Mouse (Mus musculus): Measurements from ENCODE around the gene Rgs4. TPM values are rescaled to one million over a fixed set of nuclear protein-coding genes. Genes with fewer than 3 reads are reported as not detected.

Rgs4 gene
- polyA plus RNA-seq, 1 experiment from 2014 or later = 7.5 TPM

DNA sequence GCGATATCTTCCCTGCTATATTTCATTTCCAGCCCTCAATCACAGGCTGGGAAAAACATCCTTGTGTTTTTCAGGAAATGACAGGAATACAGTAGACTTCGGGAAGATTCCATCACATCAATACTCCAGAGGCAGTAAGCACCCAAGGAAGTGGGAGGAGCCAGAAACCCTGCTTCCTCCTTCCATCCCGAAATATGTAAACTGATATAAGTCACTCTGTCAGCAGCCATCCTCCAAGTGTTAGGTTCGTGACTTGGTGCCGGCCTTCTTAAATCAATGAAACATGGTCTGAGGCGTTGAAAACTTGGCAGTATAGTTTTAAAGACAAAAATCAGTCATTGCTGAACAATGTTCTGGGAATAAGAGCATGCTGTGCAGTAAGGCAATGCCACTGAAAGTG lies 11.3 kb downstream of the Rgs4 start:
- no peaks in the 10 kb centered on the region for H3K27me3 ChIP-seq (replicated peaks)
- no peaks in the 10 kb centered on the region for H3K9me3 ChIP-seq
- WGBS = 59% methylated on average over 6 of the region's 6 CpGs
- no peak overlapping the region for H3K4me3 ChIP-seq (replicated peaks)
- no peak overlapping the region for H3K9ac ChIP-seq
- no peak overlapping the region for H3K27ac ChIP-seq
- no peak for ATAC-seq (ENCODE audit: insufficient read depth, low FRiP score, low read depth)
- H3K36me3 ChIP-seq = no peaks in the 10 kb centered on the region
- no peaks in the 10 kb centered on the region for H3K4me1 ChIP-seq
- H3K4me2 ChIP-seq = no peak overlapping the region

DNA sequence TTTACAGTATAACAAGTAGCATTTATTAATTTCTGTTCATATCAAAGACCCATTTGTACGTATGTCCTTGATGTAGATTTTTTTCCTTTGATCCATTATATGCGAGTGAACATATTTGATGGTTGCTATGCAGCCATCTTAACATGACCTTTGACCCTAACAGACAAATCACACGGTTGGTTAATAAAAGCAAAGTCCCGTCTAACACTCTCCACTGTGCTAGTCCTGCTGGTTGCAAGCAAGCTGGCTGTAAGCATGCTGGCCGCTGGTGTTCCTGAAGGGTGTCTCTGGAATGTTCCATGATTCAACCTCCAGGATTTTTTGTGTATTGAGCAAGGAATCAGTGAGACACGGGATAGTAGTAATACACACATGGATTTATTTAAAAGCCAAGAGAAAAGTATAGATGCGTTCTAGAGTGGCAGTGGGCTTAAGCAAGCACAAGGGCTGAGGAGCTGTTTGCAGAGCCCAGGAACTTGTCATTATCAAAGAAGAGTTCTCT lies 16.8 kb downstream of the Rgs4 start:
- no peaks in the 10 kb centered on the region for H3K27me3 ChIP-seq (replicated peaks)
- no peak overlapping the region for H3K9ac ChIP-seq
- 67% methylated on average over 7 of the region's 7 CpGs for WGBS
- H3K36me3 ChIP-seq = no peaks in the 10 kb centered on the region
- H3K4me1 ChIP-seq = no peaks in the 10 kb centered on the region
- H3K9me3 ChIP-seq = no peaks in the 10 kb centered on the region
- no peak overlapping the region for H3K4me3 ChIP-seq (replicated peaks)
- ATAC-seq (ENCODE audit: insufficient read depth, low FRiP score, low read depth) = no peak
- H3K27ac ChIP-seq = no peak overlapping the region
- no peak overlapping the region for H3K4me2 ChIP-seq

DNA sequence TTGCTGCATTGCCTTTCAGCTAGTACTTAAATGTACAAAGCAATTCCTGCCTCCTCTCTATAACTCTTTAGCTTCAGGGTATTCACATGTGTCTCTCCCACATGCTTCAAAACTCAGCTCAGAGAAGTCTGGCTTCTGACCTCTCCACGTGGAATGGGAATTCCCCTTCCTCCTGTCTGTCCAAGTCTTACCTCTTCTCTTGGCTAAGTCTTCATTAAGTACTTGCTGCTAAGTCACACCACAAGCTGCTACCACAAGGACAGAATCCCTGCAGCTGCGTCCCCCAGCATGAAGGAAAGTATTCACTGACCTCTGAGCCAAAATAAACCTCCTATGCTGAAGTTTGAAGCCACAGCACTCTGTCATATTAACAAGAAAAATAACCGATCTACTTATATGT lies 21.1 kb downstream of the Rgs4 start:
- Histone ChIP-seq H3K9me3 (no peaks in the 10 kb centered on the region), H3K27me3 (replicated peaks) (no peaks in the 10 kb centered on the region), H3K9ac (no peak overlapping the region), H3K36me3 (no peaks in the 10 kb centered on the region), H3K4me2 (no peak overlapping the region), H3K27ac (no peak overlapping the region), H3K4me3 (replicated peaks) (no peak overlapping the region), H3K4me1 (no peaks in the 10 kb centered on the region)
- ATAC-seq (ENCODE audit: insufficient read depth, low FRiP score, low read depth) = no peak
- WGBS = 67% methylated on average over 3 of the region's 3 CpGs

DNA sequence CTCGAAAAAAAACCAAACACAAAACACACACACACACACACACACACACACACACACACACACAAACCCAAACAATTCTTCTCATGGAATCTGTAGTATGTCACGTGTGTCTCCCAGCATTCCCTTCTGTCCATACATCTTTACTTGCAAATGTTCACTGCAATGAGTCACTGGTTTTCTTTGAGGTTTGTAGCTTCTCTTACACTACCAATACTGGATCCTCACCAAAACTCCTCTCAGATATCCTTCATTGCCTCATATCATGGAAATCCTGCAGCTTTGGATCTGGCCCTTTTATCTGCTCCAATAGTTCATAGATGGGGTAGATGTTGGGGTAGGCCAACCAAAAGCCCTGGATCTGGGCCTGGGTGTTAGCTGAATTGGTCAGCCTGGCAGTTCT lies 25.6 kb downstream of the Rgs4 start:
- H3K9ac ChIP-seq = no peak overlapping the region
- H3K36me3 ChIP-seq = no peaks in the 10 kb centered on the region
- no peak overlapping the region for H3K27ac ChIP-seq
- WGBS = 61% methylated on average over 2 of the region's 2 CpGs
- no peak for ATAC-seq (ENCODE audit: insufficient read depth, low FRiP score, low read depth)
- no peaks in the 10 kb centered on the region for H3K27me3 ChIP-seq (replicated peaks)
- no peak overlapping the region for H3K4me3 ChIP-seq (replicated peaks)
- H3K4me2 ChIP-seq = no peak overlapping the region
- H3K4me1 ChIP-seq = no peaks in the 10 kb centered on the region
- H3K9me3 ChIP-seq = no peaks in the 10 kb centered on the region

DNA sequence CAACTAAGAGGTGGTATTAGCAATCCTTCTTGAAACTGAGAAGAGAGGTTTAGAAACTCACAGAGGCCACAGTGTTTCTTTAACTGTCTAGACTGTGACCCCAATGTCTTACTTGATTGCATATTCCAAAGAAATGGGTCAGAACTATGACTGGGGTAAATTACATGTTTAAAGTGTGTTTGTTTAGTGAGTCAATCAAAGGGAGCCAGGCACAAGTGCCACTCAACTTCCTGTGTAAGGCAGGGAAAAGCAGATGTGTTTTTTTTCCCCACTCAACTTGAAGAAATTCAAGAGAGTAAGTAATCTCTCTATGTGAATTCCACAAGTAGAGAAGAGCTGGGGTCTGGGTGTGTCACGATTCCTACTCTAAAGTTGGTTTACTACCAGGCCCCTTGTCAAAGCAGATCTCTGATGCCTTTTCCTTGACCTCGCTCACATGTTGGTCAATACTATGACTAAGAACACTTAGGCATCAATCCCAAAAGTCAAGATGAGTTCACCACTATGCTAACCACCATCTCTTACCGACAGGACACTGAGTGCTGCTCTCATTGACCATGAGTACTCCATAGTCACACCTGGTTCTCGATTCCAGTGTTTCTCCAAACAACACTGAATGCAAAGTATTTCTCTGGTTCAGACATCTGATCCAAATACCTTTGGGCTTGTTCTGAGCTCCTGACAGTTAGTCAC lies 42.9 kb downstream of the Rgs4 start:
- no peaks in the 10 kb centered on the region for H3K4me1 ChIP-seq
- no peaks in the 10 kb centered on the region for H3K27me3 ChIP-seq (replicated peaks)
- 80% methylated on average over 4 of the region's 4 CpGs for WGBS
- no peak overlapping the region for H3K27ac ChIP-seq
- H3K36me3 ChIP-seq = no peaks in the 10 kb centered on the region
- no peak for ATAC-seq (ENCODE audit: insufficient read depth, low FRiP score, low read depth)
- H3K4me2 ChIP-seq = no peak overlapping the region
- H3K9me3 ChIP-seq = no peaks in the 10 kb centered on the region
- no peak overlapping the region for H3K9ac ChIP-seq
- no peak overlapping the region for H3K4me3 ChIP-seq (replicated peaks)

- H3K27ac ChIP-seq = no peak overlapping the region
- H3K4me3 ChIP-seq (replicated peaks) = no peak overlapping the region
- H3K36me3 ChIP-seq = no peaks in the 10 kb centered on the region
- no peak for ATAC-seq (ENCODE audit: insufficient read depth, low FRiP score, low read depth)
- 86% methylated on average over 2 of the region's 2 CpGs for WGBS
- H3K4me1 ChIP-seq = no peaks in the 10 kb centered on the region
- no peaks in the 10 kb centered on the region for H3K27me3 ChIP-seq (replicated peaks)
- H3K4me2 ChIP-seq = no peak overlapping the region
- H3K9me3 ChIP-seq = no peaks in the 10 kb centered on the region
- H3K9ac ChIP-seq = no peak overlapping the region
These were observed 48.3 kb downstream of the Rgs4 start for GRCm38 (mm10) chr1:169699184-169699583.

GRCm38 (mm10) chr1:169697236-169697635 lies 50.2 kb downstream of the Rgs4 start:
- Histone ChIP-seq H3K9me3 (no peaks in the 10 kb centered on the region), H3K4me2 (no peak overlapping the region), H3K9ac (no peak overlapping the region), H3K27me3 (replicated peaks) (no peaks in the 10 kb centered on the region), H3K4me1 (no peaks in the 10 kb centered on the region), H3K36me3 (no peaks in the 10 kb centered on the region), H3K4me3 (replicated peaks) (no peak overlapping the region), H3K27ac (no peak overlapping the region)
- 65% methylated on average over 4 of the region's 4 CpGs for WGBS
- ATAC-seq (ENCODE audit: insufficient read depth, low FRiP score, low read depth) = no peak

DNA sequence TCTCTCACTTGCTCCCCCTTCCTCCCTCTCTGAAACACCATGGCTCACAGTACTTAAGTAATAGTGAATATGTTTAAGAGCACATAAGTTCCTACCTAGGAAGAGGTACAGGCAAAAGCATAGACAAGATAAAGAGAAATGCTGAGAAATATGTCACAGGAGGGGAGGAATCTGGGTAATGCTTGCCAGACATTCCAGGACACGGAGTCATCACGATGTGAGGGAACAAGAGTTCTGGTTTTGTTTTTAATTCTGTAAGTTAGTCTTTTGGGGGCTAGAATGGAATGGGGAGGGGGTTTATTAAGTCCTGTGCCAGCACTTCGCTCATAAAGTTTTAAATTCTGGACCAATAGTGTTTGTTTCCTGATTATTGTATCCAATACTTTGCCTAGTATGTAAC lies 52.1 kb downstream of the Rgs4 start:
- no peak overlapping the region for H3K4me2 ChIP-seq
- no peak overlapping the region for H3K27ac ChIP-seq
- no peak for ATAC-seq (ENCODE audit: insufficient read depth, low FRiP score, low read depth)
- no peak overlapping the region for H3K4me3 ChIP-seq (replicated peaks)
- WGBS = 78% methylated on average over 3 of the region's 3 CpGs
- H3K27me3 ChIP-seq (replicated peaks) = no peaks in the 10 kb centered on the region
- no peaks in the 10 kb centered on the region for H3K4me1 ChIP-seq
- no peak overlapping the region for H3K9ac ChIP-seq
- no peaks in the 10 kb centered on the region for H3K9me3 ChIP-seq
- no peaks in the 10 kb centered on the region for H3K36me3 ChIP-seq

GRCm38 (mm10) chr1:169693537-169693936 lies 53.9 kb downstream of the Rgs4 start:
- no peaks in the 10 kb centered on the region for H3K9me3 ChIP-seq
- ATAC-seq (ENCODE audit: insufficient read depth, low FRiP score, low read depth) = no peak
- H3K27ac ChIP-seq = no peak overlapping the region
- H3K4me1 ChIP-seq = no peaks in the 10 kb centered on the region
- H3K4me2 ChIP-seq = no peak overlapping the region
- H3K4me3 ChIP-seq (replicated peaks) = no peak overlapping the region
- H3K27me3 ChIP-seq (replicated peaks) = no peaks in the 10 kb centered on the region
- H3K9ac ChIP-seq = no peak overlapping the region
- WGBS = 48% methylated on average over 3 of the region's 3 CpGs
- H3K36me3 ChIP-seq = no peaks in the 10 kb centered on the region

DNA sequence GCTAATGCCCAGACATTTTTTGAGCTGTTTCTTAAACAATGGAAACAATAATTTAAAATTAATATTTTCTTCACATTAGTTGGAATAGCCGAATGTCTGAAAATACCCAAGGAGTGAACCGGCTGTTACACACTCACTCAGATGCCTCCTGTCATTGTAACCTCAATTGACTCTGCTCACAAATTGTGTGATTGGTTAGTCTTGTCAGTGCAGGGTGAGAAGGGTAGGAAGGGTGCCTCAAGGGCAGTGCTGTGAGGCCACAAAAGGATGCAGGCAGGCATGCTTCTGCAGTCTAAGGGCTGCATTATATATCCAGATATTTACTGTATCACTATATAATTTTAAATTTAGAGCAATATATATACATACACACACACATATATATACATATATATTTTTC lies 54.4 kb downstream of the Rgs4 start:
- Histone ChIP-seq H3K27me3 (replicated peaks) (no peaks in the 10 kb centered on the region), H3K36me3 (no peaks in the 10 kb centered on the region), H3K4me1 (no peaks in the 10 kb centered on the region), H3K9ac (no peak overlapping the region), H3K4me2 (no peak overlapping the region), H3K9me3 (no peaks in the 10 kb centered on the region), H3K4me3 (replicated peaks) (no peak overlapping the region), H3K27ac (no peak overlapping the region)
- ATAC-seq (ENCODE audit: insufficient read depth, low FRiP score, low read depth) = no peak
- 79% methylated on average over 2 of the region's 2 CpGs for WGBS

Other genes starting within 250 kb of the Rgs4 start
- 48.7 and 49.5 TPM in 2 replicates for gene Nuf2, start 216.2 kb downstream of the Rgs4 start, polyA plus RNA-seq (2015; fragmentation: Nextera tagmentation; extraction: Ambion mirVana)
- 14.9 and 18.6 TPM in 2 replicates for gene Rgs5, start 92.1 kb downstream of the Rgs4 start, polyA plus RNA-seq (2015; fragmentation: Nextera tagmentation; extraction: Ambion mirVana)
- gene Ccdc190, start 181.0 kb upstream of the Rgs4 start, polyA plus RNA-seq (2015; fragmentation: Nextera tagmentation; extraction: Ambion mirVana) = 0.12 and 0.15 TPM in 2 replicates
- 15.3 and 16.0 TPM in 2 replicates for gene Hsd17b7, start 221.6 kb upstream of the Rgs4 start, polyA plus RNA-seq (2015; fragmentation: Nextera tagmentation; extraction: Ambion mirVana)

Data from stomach, embryonic 15.5 days (tissue).